Mouse (Mus musculus) small intestine, adult 2 months (tissue): ENCODE measurements at regions not wholly inside any gene's neighbourhood (a gene's known extent, or its start where the extent isn't known, plus 50 kb on each side); places are given as distances from the start of the nearest gene placed in this dataset.

ENCODE experiments used
- H3K27ac ChIP-seq: fragments of 200-500 bp; 2 replicates; pipeline ENCODE4 v1.5.1; 2012; ENCODE audit warnings: low read depth, low read length, control low read depth, inconsistent platforms; ENCODE audit not compliant: insufficient read depth
- H3K27me3 ChIP-seq: fragments of 200-500 bp; 2 replicates; pipeline ENCODE4 v1.6.1; 2012; ENCODE audit warnings: mild to moderate bottlenecking, moderate library complexity, low read length, inconsistent platforms; ENCODE audit not compliant: control insufficient read depth, insufficient read depth
- H3K36me3 ChIP-seq: fragments of 200-500 bp; 2 replicates; pipeline ENCODE4 v1.6.1; 2012; ENCODE audit warnings: mild to moderate bottlenecking, low read length, control low read depth, inconsistent platforms; ENCODE audit not compliant: control insufficient read depth, insufficient read depth
- H3K4me1 ChIP-seq: fragments of 200-500 bp; 2 replicates; pipeline ENCODE4 v1.6.1; 2012; ENCODE audit warnings: low read length, inconsistent platforms, mixed read lengths; ENCODE audit not compliant: control insufficient read depth, insufficient read depth, insufficient read length
- H3K4me3 ChIP-seq: fragments of 200-500 bp; 2 replicates; pipeline ENCODE4 v1.5.1; 2012; ENCODE audit warnings: low read depth, mild to moderate bottlenecking, control low read depth, inconsistent platforms, low read length, moderate library complexity
- CTCF ChIP-seq: fragments of 200-500 bp; IDR thresholded peaks from 2 replicates; pipeline ENCODE4 v1.5.1; 2012; ENCODE audit warnings: low read depth, mild to moderate bottlenecking, control low read depth, inconsistent platforms, low read length, moderate library complexity, mixed read lengths; ENCODE audit not compliant: insufficient replicate concordance, insufficient read length; ENCODE audit errors: extremely low read depth
- POLR2A ChIP-seq: fragments of 200-500 bp; IDR thresholded peaks from 2 replicates; pipeline ENCODE4 v1.6.1; 2012; ENCODE audit warnings: low read depth, mild to moderate bottlenecking, control low read depth, inconsistent platforms, low read length, moderate library complexity
- WGBS: fragments of 180-500 bp; shearing (Covaris S2); methylation state at CpG from one replicate; pipeline ENCODE4 v1.1.7; 2018; 5-methylcytosine and 5-hydroxymethylcytosine counted together

DNA sequence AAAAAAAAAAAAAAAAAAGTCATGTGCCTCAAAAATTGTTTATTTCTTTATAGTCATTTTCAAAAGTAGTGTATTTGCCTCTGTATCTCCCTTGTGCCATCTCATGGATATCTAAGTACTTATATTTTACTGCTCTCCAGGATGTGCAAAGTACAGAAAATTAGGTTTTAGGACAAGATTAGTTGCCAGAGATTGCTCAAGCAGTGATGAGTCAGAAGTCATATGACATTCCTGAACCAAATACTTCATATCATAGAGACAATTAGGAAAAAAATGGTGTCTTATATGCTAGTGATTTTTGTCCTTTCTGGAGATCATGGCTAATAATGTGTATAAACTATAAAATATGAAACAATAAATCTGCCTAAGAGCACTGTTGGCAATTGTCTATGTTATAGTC is 201.7 kb downstream of the Spry2 start:
- H3K27ac ChIP-seq = no peak overlapping the region
- TF ChIP-seq POLR2A = no peak
- no peak for TF ChIP-seq CTCF
- no peak overlapping the region for H3K4me3 ChIP-seq
- H3K36me3 ChIP-seq = no peaks in the 10 kb centered on the region
- H3K27me3 ChIP-seq = no peaks in the 10 kb centered on the region
- no peaks in the 10 kb centered on the region for H3K4me1 ChIP-seq

DNA sequence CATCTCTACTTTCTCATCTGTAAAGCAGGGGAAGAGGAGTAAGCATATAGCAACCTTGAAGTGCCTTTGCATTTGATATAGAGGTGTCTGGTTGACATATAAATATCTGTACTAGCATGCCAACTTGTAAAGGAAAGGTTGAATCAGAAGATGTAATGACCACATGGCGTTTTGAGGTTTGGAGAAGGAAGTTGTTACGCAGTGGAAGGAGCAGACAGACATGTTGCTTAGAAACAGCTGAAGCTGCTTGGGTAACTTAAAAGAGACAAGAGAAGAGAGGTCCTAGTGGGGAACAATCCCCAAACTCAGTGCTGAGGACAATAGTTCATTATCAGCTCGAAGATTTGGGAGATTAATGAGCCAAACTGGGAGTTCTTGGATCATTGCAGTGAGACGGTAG is 202.9 kb downstream of the Spry2 start:
- Histone ChIP-seq H3K27me3 (no peaks in the 10 kb centered on the region), H3K27ac (no peak overlapping the region), H3K36me3 (no peaks in the 10 kb centered on the region), H3K4me3 (no peak overlapping the region), H3K4me1 (no peaks in the 10 kb centered on the region)
- WGBS = 85% methylated on average over 4 of the region's 4 CpGs
- TF ChIP-seq CTCF (no peak), POLR2A (no peak)

DNA sequence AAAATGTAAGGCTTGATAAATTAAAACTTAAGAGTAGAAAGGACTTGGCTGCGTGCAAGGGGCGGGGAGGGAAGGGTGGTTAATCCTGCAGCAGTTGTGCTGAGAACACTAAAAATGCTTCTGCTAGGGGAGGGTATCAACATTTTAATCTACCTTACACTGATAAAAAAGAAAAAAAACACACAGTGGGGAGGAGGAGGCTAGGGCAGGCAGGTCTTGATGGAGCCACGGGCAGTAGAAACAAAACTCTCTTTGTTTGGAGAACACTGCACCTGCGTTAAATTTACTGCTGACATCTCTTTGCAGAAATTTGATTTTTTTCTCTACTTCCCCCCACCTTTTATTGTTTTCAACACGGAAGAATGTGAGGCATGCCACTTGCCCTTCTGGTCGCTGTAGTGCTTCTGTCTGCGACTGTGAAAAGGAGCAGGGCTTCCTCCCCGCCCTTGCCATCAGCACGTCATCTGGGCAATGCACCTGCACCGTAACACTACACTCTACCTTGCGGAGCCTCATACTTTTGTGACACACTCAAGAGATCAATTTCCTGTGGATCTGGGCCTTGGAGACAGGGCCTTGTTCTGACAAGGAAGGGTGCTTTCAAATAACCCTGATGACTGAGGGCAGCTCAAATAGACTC is 211.7 kb downstream of the Spry2 start:
- H3K4me1 ChIP-seq = peaks cover 5% of the 10 kb centered on the region; the same call in 1 of the 2 replicates
- H3K36me3 ChIP-seq = no peaks in the 10 kb centered on the region
- WGBS = 35% methylated on average over 11 of the region's 11 CpGs
- no peaks in the 10 kb centered on the region for H3K27me3 ChIP-seq
- H3K27ac ChIP-seq = no peak overlapping the region
- no peak overlapping the region for H3K4me3 ChIP-seq
- TF ChIP-seq POLR2A = no peak
- TF ChIP-seq CTCF = no peak

DNA sequence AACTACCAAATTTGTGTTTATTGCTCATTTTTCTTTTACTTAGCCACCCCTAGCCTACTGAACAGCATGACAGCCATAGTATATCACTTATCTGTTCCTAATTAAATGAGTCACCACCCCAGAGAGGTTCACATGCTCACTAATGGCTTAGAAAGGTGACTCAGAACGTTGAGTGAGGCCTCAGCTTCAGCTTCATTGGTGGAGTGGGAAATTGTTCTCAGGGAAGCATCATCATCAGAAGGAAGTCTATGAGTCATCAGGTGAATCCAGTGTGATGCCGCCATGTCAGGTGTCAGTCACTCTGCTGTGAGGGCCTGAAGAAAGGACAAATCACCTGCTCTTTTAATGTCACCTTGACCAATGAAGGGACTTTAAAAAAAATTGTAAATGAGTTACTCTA is 212.3 kb downstream of the Spry2 start:
- H3K36me3 ChIP-seq = no peaks in the 10 kb centered on the region
- 44% methylated on average over 2 of the region's 2 CpGs for WGBS
- TF ChIP-seq CTCF (no peak), POLR2A (no peak)

DNA sequence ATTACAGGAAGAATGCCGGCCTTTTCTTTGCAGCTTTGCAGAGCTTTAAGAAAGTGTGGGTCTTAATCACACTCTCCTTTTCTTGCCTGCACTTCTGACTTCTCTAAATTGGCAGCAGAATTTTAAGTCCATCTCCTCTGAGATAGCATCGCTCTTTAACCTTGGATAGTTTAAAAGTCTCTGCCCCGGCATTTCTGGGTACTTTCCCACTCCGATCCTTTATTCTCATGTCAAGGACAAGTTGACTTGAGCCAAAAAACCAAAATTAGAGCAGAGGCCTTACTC is 220.0 kb downstream of the Spry2 start:
- WGBS = 45% methylated on average over 4 of the region's 4 CpGs
- TF ChIP-seq POLR2A (no peak), CTCF (no peak)

More for the DNA sequence above, 212.3 kb downstream of the Spry2 start:
- Histone ChIP-seq H3K27me3 (no peaks in the 10 kb centered on the region), H3K4me1 (peaks cover 5% of the 10 kb centered on the region; the same call in 1 of the 2 replicates), H3K4me3 (no peak overlapping the region), H3K27ac (no peak overlapping the region)

DNA sequence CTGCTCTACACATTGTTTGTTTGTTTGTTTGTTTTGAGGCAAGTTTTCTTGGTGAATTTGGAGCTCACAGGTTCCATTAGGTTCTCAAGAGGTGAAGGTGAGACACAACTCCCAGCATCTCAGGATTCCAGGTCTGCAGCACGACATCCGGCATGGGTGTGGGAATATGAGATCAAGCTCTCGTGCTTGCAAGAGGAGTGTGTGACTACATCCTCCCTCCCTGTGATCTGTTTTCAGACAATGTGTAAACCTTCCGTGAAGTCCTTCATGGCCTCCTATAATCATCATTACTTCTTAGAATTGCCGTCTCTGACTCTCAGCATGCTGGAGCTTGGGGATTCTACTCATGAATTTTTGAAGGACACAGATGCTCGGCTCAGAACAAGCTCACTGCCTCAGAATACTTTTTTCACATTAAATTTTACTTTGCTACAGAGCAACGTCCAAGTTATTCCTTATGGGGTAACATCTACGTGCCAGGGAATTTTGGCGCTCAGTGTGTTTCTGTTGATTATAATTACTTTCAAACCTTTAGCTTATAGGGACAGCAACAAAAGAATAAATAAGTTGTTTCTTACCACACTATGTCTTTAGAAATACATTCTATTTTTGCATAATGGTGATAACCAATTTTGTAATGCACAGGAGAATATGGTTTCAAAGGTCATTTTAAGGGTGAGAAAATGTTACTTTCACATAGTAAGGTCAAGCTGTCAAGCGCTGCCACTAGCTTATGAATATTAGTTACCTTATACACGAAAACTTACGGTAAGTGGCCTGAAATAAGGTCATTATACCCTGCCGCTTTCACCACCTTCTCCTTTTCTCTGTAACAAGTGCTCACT is 220.6 kb downstream of the Spry2 start:
- no peak for TF ChIP-seq CTCF
- no peak for TF ChIP-seq POLR2A
- WGBS = 65% methylated on average over 13 of the region's 13 CpGs
- no peaks in the 10 kb centered on the region for H3K4me1 ChIP-seq

More for the DNA sequence above, 220.0 kb downstream of the Spry2 start:
- Histone ChIP-seq H3K27ac (no peak overlapping the region), H3K27me3 (no peaks in the 10 kb centered on the region), H3K36me3 (no peaks in the 10 kb centered on the region), H3K4me3 (no peak overlapping the region), H3K4me1 (no peaks in the 10 kb centered on the region)

DNA sequence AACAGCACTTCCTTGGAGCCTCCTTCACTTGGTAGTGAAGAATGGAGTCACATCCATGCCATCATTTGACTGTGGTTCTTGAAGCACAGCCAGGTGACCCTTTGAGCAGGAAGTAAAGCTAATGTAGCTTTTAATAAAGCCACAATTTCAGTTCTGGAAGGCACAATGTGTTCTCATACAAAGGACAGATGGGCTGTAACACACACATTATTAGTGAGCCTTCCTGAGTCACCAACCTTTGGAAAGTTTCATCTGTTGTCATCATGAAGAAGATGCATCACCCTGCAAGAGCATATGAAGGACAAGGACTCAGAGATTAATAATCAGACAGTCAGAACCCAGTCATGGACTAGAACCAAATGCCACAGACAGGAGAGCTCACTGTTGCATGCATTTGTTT is 221.6 kb downstream of the Spry2 start:
- Histone ChIP-seq H3K36me3 (no peaks in the 10 kb centered on the region), H3K27me3 (no peaks in the 10 kb centered on the region), H3K27ac (no peak overlapping the region), H3K4me3 (no peak overlapping the region), H3K4me1 (no peaks in the 10 kb centered on the region)
- TF ChIP-seq CTCF (no peak), POLR2A (no peak)

More for the DNA sequence above, 220.6 kb downstream of the Spry2 start:
- no peaks in the 10 kb centered on the region for H3K27me3 ChIP-seq
- no peak overlapping the region for H3K27ac ChIP-seq
- no peaks in the 10 kb centered on the region for H3K36me3 ChIP-seq
- no peak overlapping the region for H3K4me3 ChIP-seq
